Mouse (Mus musculus) kidney, adult 2 months (tissue): Measurements from ENCODE around the gene Ube2e2. TPM values are rescaled to one million over a fixed set of nuclear protein-coding genes. Genes with fewer than 3 reads are reported as not detected.
"Not testable (repeated sequence)": the region's sequence is repeated elsewhere in the genome, so short reads cannot be mapped to it uniquely, and the experiment has no call there.

Source experiments
- DNase-seq: peaks from one replicate; pipeline ENCODE4 v3.0.0; 2021
- H3K27ac ChIP-seq: fragments of 200-500 bp; 2 replicates; pipeline ENCODE4 v1.5.1; 2012; ENCODE audit warnings: low read depth, low read length, control low read depth, inconsistent platforms; ENCODE audit not compliant: insufficient read depth
- H3K27me3 ChIP-seq: fragments of 200-500 bp; replicated peaks from 2 replicates; pipeline ENCODE4 v1.6.1; 2012; ENCODE audit warnings: mild to moderate bottlenecking, moderate library complexity, low read length, inconsistent platforms; ENCODE audit not compliant: control insufficient read depth, insufficient read depth
- H3K36me3 ChIP-seq: fragments of 200-500 bp; 2 replicates; pipeline ENCODE4 v1.6.1; 2012; ENCODE audit warnings: mild to moderate bottlenecking, moderate library complexity, low read length, inconsistent platforms; ENCODE audit not compliant: control insufficient read depth, insufficient read depth
- H3K4me1 ChIP-seq: fragments of 200-500 bp; 2 replicates; pipeline ENCODE4 v1.6.1; 2011; ENCODE audit warnings: low read length; ENCODE audit not compliant: control insufficient read depth, insufficient read depth
- H3K4me3 ChIP-seq: fragments of 200-500 bp; 2 replicates; pipeline ENCODE4 v1.5.1; 2011; ENCODE audit warnings: mild to moderate bottlenecking, low read depth, low read length, control low read depth; ENCODE audit not compliant: insufficient read depth
- CTCF ChIP-seq: fragments of 200-500 bp; conservative IDR thresholded peaks from 2 replicates; pipeline ENCODE4 v1.5.1; 2011; ENCODE audit warnings: low read depth, mild to moderate bottlenecking, control low read depth, low read length, moderate library complexity, mixed read lengths; ENCODE audit not compliant: insufficient read depth, insufficient read length
- POLR2A ChIP-seq: fragments of 200-500 bp; IDR thresholded peaks from one replicate; pipeline ENCODE4 v1.6.1; 2011; ENCODE audit warnings: low read depth, low read length, control low read depth
- WGBS: fragments of 180-500 bp; shearing (Covaris S2); methylation state at CpG from one replicate; pipeline ENCODE4 v1.1.7; 2018; 5-methylcytosine and 5-hydroxymethylcytosine counted together
- polyA plus RNA-seq: library from polyadenylated mRNA; depleted of rRNA; stranded (reverse); fragments of >200 nt; gene quantifications from 2 replicates; pipeline ENCODE4 v1.2.3, GENCODE M21; 2012

The Ube2e2 gene
- polyA plus RNA-seq, 1 experiment, result 56.7 TPM

DNA sequence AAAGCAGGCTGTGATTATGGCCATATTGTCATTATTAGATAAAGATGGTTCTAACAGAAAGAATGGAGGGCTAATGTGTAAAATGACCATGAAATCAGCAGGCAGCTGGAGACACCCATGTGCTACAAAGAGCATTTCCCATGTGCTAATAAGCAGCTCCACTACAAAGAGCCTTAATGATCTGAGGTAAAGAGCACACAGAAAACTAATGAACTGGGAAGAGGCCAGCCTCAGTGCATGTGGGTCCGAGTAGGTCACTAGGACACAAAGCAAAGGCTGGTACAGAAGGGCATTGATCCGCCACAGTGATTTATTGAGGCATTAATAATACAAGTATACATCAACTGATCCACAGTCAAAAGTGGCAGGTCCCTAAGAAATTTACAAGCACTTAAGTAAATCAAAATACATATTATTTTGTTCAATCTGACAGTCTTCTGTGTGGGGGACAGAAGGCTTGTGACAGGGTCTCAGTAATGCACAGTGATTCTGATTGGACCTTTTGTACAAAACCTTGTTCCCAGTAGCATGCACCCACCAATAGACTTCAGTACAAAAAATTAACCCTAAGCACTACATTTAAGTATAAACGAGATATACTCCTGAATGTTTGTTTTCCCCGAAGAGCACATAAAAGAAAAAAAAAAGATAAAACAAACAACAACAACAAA, 320.6 kb downstream of the Ube2e2 start:
- no peak for DNase-seq
- H3K4me1 ChIP-seq, result no peaks in the 10 kb centered on the region
- no peak overlapping the region for H3K27ac ChIP-seq
- TF ChIP-seq POLR2A, result no peak
- no peak for TF ChIP-seq CTCF
- WGBS, result 83% methylated on average over 4 of the region's 4 CpGs
- H3K27me3 ChIP-seq, result no peaks in the 10 kb centered on the region
- H3K4me3 ChIP-seq, result no peak overlapping the region
- no peaks in the 10 kb centered on the region for H3K36me3 ChIP-seq

DNA sequence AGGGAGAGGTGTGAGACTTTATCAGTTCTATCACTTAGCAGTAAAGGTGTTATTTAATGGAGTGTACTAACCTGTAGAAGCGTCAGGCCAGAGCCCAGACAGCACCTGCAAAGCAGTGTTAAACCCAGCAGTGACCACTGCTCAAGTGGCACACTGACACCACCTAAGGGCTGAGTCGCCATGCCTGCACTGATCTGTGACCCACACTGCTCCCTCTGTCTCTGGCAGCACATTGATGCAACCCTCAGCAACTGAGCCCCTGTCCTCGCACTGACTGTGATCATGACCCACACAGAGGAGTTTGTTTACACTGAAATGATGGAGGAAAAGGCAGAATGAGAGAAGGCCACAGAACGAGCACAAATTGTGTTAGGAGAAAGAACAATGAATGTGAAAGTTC, 321.2 kb downstream of the Ube2e2 start:
- Histone ChIP-seq H3K27me3 (no peaks in the 10 kb centered on the region), H3K27ac (no peak overlapping the region), H3K36me3 (no peaks in the 10 kb centered on the region), H3K4me1 (no peaks in the 10 kb centered on the region), H3K4me3 (no peak overlapping the region)
- DNase-seq, result no peak
- 76% methylated on average over 4 of the region's 4 CpGs for WGBS
- TF ChIP-seq POLR2A, result no peak
- TF ChIP-seq CTCF, result 0 out of 2 replicates have a peak, but pooled peaks have one; percentile 2

DNA sequence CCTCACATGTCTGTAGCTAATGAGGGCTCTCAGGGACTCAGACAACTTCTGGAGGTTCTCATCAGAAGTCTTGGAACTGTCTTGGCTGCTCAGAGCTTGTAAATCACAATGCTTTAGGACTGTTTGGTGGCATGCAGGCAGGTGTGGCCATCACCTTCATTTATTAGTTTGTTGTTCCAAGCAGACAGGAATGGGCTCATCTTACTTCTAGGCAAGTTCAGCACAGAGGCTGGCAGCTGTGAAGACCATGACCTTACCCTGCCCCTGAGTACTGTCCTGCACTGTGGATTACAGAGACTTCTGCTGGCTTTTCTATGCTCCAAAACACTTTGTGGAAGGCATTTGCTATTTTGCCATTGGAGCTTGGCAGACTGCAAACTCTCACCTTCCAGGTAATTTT, 324.5 kb downstream of the Ube2e2 start:
- TF ChIP-seq POLR2A (no peak), CTCF (no peak)
- Histone ChIP-seq H3K27me3 (no peaks in the 10 kb centered on the region), H3K4me3 (no peak overlapping the region), H3K36me3 (no peaks in the 10 kb centered on the region), H3K27ac (no peak overlapping the region), H3K4me1 (no peaks in the 10 kb centered on the region)
- no peak for DNase-seq

DNA sequence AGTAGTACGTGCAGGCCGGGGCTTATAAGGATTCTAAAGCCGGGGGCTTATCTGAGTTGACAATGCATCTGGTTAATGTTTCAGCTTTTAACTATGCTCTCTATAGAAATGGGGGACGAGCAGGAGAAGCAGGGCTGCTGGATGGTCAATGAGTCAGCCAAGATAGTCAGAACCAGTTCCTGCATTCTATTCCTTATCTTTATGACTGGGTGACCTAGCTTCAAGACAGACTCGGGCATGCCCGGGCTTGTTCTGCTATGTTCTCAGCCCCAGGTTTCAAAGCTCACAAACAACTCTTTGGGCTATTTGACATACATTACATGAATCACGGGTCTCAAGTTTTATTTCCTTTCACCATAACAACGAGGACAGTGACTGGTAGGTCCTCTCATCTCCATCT, 329.1 kb downstream of the Ube2e2 start:
- not testable (repeated sequence) for H3K4me3 ChIP-seq, H3K27me3 ChIP-seq, DNase-seq, H3K27ac ChIP-seq, H3K4me1 ChIP-seq, H3K36me3 ChIP-seq
- 80% methylated on average over 8 of the region's 8 CpGs for WGBS

DNA sequence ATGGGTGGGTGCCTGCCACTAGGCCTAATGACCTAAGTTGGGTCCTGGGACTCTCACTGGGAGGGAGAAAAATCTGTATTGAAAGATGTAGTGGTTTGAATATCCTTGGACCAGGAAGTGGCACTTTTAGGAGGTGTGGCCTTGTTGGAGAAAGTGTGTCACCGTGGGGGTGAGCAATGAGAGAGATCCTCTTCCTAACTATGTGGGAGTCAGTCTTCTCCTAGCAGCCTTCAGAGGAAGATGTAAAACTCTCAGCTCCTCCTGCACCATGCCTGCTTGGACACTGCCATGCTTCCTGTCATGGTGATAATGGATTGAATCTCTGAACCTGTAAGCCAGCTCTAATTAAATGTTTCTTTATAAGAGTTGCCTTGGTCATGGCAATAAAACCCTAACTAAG, 338.8 kb downstream of the Ube2e2 start:
- Histone ChIP-seq H3K36me3 (no peaks in the 10 kb centered on the region), H3K4me1 (no peaks in the 10 kb centered on the region), H3K27ac (no peak overlapping the region), H3K4me3 (no peak overlapping the region), H3K27me3 (no peaks in the 10 kb centered on the region)
- no peak for TF ChIP-seq POLR2A
- TF ChIP-seq CTCF, result no peak
- WGBS, result 56% methylated on average over 1 of the region's 1 CpGs
- no peak for DNase-seq

DNA sequence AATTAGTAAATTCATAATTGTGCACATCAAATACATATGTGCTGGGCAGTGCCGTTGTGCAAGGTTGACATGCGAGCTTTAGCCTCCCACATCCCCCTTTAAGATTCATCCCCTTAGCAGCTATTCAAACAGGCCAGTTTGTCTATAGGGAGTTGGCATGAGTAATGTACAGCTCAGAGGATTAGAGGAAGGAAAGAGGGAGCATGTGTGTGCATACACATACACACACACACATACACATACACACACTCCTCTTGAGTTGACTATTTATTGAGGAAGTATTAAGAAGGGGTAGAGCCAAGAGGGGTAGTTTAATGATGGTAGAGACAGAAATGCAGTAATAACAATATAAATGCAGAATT, 339.5 kb downstream of the Ube2e2 start:
- H3K27me3 ChIP-seq, result no peaks in the 10 kb centered on the region
- TF ChIP-seq POLR2A (no peak), CTCF (no peak)
- H3K27ac ChIP-seq, result no peak overlapping the region
- no peaks in the 10 kb centered on the region for H3K4me1 ChIP-seq
- H3K36me3 ChIP-seq, result no peaks in the 10 kb centered on the region
- 83% methylated on average over 2 of the region's 2 CpGs for WGBS
- no peak overlapping the region for H3K4me3 ChIP-seq
- no peak for DNase-seq

DNA sequence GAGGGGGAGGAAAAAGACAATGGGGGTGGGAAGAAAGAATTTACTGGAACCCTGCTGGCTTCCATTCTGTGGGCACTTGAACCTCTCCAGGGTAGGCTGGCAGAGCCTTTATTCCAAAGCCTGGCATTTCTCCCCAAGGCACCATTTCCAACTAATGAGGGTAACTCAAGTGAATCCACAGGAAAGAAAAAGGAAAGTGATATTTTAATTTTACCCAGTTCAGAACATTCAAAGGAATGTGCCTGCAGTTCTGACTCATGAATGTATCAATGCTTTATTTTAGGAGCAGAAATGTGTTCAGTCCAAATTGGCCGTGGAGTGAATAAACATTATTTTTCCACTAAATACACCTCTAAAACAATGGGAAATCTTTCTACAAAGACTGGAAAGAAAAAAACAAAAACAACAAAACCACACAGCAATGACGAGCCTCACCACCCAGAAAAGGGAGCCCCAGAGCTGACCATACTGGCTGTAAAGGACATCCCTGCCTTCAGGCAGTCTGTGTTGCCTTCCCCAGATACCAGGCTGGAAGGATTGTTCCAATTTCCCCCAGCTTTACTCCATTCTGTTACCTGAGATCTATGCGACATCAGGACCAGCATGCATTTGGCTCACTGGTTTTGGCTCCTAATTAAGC, 340.0 kb downstream of the Ube2e2 start:
- no peak overlapping the region for H3K4me3 ChIP-seq
- no peaks in the 10 kb centered on the region for H3K27me3 ChIP-seq
- TF ChIP-seq POLR2A (no peak), CTCF (no peak)
- WGBS, result 70% methylated on average over 3 of the region's 3 CpGs
- no peak overlapping the region for H3K27ac ChIP-seq
- H3K4me1 ChIP-seq, result no peaks in the 10 kb centered on the region
- DNase-seq, result no peak
- H3K36me3 ChIP-seq, result no peaks in the 10 kb centered on the region

DNA sequence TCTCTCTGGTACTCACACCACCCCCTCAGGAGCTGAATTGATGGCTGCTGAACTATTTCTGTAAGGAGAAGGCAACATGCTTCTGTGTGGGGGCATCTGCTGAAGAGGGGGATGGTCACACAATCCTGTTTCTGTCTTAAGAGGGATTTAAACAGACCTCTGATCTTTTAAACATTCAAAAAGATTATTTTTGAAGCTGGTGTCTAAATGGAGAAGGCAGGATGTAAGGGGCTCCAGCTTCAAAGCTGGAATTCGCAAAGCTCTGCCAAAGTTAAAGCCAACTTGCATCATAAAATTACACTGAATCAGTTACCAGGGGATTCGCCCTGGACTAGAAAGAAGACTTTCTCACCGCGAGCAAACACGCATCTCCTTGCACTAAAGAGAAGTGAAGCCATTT, 346.5 kb downstream of the Ube2e2 start:
- DNase-seq, result no peak
- no peaks in the 10 kb centered on the region for H3K4me1 ChIP-seq
- TF ChIP-seq CTCF, result no peak
- no peak for TF ChIP-seq POLR2A
- no peaks in the 10 kb centered on the region for H3K36me3 ChIP-seq
- H3K27ac ChIP-seq, result no peak overlapping the region
- WGBS, result 74% methylated on average over 5 of the region's 5 CpGs
- H3K4me3 ChIP-seq, result no peak overlapping the region
- H3K27me3 ChIP-seq, result no peaks in the 10 kb centered on the region

DNA sequence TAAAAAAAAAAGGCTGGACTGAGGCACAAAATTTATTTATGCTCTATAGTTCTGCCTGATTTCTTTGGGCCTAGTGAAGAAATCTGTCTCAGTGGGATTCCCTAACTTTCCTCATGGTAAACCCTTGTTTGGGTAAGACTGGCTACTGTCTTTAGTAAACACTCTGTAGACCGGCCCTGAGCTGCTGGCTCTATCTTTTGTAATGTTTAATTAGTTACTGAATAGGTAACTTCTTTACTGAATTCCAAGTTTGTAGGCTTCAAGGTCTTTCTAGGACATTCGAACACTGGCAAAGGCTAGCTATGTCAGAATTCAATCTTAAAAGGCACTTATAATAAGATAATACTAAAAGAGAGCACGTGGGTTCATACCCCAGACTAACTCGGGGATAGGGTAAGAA, 355.0 kb downstream of the Ube2e2 start:
- H3K4me1 ChIP-seq, H3K4me3 ChIP-seq, H3K36me3 ChIP-seq, H3K27me3 ChIP-seq, H3K27ac ChIP-seq: not testable (repeated sequence)
- 37% methylated on average over 4 of the region's 4 CpGs for WGBS
- peak; percentile 70 for DNase-seq
